Mouse (Mus musculus) neutrophil, adult 5-6 weeks (primary cell): Measurements from ENCODE around the gene Parn. TPM values are rescaled to one million over a fixed set of nuclear protein-coding genes. Genes with fewer than 3 reads are reported as not detected.

ENCODE experiments used
- ATAC-seq: fragments of 151-379, 151-347 bp; 2 replicates; pipeline ENCODE4 v1.8.0; 2017; ENCODE audit warnings: mild to moderate bottlenecking, moderate TSS enrichment; ENCODE audit not compliant: insufficient number of reproducible peaks, poor library complexity, low FRiP score, severe bottlenecking; ENCODE audit errors: extremely low read depth
- total RNA-seq: library from RNA; stranded (forward); fragments of 200-1000 nt; gene quantifications from 2 replicates; pipeline ENCODE4 v1.2.3, GENCODE M21; 2017

The Parn gene
- total RNA-seq, 1 experiment from 2014 or later, result 29.1 TPM

DNA sequence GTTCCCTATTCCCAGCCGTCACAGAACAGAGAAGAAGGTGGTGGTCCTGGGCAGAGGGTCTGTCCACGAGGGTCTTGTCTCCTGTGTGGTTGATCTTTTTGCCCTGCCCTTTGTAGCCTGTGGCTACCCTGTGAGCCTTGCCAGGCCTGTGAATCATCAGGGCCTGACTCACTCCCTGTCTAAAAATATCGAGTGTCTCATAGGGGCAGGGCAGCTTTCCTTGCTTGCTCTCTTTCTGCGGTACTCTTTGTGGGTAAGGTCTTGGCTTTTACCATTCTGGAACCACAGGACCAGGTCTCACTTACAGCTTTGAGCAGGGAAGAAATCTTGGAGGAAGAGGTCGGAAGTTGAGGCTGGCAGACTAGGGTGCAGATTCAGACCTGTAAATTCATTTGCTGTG lies 162.9 kb downstream of the Parn start:
- no peak for ATAC-seq

DNA sequence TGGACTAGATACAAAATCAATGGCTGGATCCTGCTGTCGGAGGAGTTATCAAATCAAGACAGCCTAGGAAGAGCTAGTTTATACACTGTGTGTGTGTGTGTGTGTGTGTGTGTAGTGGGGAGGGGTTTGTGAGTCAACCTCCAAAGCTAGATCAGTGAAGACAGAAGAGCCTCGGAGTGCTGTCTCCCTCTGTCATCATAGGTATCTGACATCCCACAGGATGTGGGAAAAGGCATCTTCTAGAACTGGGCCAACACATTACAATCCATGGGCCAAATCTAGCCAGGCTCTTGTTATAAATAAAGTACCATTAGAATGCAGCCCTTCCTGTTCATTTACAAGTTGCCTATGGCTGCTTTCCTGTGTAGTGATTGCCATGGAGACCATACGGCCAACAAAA lies 163.5 kb downstream of the Parn start:
- ATAC-seq, result no peak

DNA sequence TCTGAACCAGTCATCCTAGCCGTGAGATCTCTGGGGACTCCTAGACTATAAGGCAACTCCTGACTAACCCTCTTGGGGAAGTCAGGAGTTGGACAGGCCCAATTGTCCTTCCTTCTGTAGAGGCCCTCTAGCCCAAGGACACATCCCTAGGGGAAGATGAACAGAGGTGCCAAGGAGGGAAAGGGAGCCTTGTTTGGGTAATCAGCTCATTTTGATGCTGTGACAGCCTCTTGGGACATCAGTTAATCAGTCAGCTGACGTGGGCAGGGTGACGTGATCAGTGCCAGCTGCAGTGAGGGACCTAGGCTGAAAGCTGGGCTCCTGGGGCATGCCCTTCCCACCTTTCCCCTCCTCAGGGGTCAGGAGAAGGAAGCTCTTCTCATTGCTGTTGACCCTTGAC lies 169.0 kb downstream of the Parn start:
- no peak for ATAC-seq

DNA sequence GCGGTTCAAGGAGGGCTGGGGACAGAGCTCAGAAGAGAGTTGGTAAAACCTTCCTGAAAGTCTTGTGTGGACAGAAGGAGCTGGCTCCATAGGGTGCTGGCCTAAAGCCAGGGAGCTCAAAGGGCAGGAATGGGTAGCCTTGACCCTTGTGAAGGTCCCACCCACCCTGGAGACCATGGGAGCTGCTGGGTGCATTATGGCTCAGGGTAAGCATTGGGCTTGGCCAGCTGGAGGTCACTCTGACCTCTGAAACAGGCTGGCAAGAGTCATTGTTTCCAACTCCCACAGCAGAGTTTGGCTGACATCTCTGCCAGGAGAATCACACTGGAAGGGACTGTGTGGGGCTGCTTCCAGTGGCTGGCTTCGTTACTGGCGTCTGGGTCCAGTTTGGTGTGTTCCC lies 174.0 kb downstream of the Parn start:
- no peak for ATAC-seq

DNA sequence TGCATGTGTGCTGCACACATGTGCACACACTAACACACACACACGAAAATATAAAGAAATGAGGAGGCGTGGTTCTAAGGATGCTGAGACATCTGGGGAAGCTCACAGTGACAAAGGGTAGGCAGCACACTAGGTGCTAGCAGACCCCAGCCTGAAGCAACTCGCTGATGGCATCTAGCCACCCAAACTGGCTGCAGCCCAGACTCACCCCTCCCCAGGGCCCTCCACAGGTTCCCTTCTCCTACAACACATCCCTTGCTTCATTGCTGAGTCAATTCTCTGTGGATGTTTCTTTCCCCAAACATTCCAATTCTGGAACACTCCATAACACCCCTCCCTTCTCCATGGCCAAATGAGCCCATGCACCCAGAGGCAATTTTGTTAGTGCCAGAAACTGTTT lies 175.0 kb downstream of the Parn start:
- no peak for ATAC-seq

DNA sequence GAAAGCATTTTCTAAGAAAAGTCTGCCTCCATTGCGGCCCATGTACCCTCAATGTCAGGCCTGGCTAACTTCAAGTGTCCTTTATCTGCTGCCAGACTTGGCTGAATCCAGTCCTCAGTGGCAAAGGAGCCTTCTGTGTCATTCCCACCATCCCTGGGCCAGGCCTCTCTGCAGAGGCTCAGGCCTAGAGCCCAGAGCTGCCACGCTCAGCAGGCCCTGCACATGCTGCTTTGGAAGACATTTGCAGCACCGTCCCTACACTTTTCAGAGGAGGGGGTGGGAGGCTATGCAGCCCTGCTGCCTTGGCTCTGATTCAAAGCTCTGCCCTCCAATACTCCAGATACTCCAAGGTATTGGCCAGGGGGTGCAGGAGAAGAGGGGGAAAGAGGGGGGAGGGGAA lies 176.2 kb downstream of the Parn start:
- ATAC-seq, result no peak

Other genes with a start within 250 kb of the Parn start
- 68.1 and 70.1 TPM in 2 replicates for gene Bfar, start 3.7 kb upstream of the Parn start, total RNA-seq
- 22.3 and 25.3 TPM in 2 replicates for gene 3110001I22Rik, start 3.8 kb upstream of the Parn start, total RNA-seq
- not detected in 2 replicates for gene Pla2g10, start 62.8 kb upstream of the Parn start, total RNA-seq
- 21.5 and 23.9 TPM in 2 replicates for gene Rrn3, start 112.5 kb upstream of the Parn start, total RNA-seq
- 55.7 and 61.1 TPM in 2 replicates for gene Ntan1, start 150.7 kb upstream of the Parn start, total RNA-seq
- gene Pdxdc1, start 235.0 kb upstream of the Parn start, total RNA-seq, result 103 and 104 TPM in 2 replicates
- gene Mpv17l, start 235.0 kb upstream of the Parn start, total RNA-seq, result 0.37 and 0.47 TPM in 2 replicates